Mouse (Mus musculus): ENCODE data around the gene Ttyh3.

Gene Ttyh3

GRCm38 (mm10) chr5:140652587-140652986 is 3.8 kb upstream of the Ttyh3 start:
- no peak for DNase-seq (ENCODE audit: low read depth, low spot score)

GRCm38 (mm10) chr5:140651231-140651630 is 2.4 kb upstream of the Ttyh3 start:
- DNase-seq (ENCODE audit: low read depth, low spot score), result no peak

- DNase-seq (ENCODE audit: low read depth, low spot score), result no peak
These were observed 1.1 kb upstream of the Ttyh3 start for GRCm38 (mm10) chr5:140649881-140650414.

GRCm38 (mm10) chr5:140649101-140649667 is 353 bp upstream of the Ttyh3 start:
- peak; percentile 98 for DNase-seq (ENCODE audit: low read depth, low spot score)

- DNase-seq (ENCODE audit: low read depth, low spot score), result peak; percentile 40
These were observed 861 bp downstream of the Ttyh3 start for GRCm38 (mm10) chr5:140647821-140648518.

- DNase-seq (ENCODE audit: low read depth, low spot score), result no peak
These were observed 1.6 kb downstream of the Ttyh3 start for GRCm38 (mm10) chr5:140647031-140647760.

- DNase-seq (ENCODE audit: low read depth, low spot score), result no peak
These were observed 2.7 kb downstream of the Ttyh3 start for GRCm38 (mm10) chr5:140646171-140646570.

GRCm38 (mm10) chr5:140645454-140645853 is 3.4 kb downstream of the Ttyh3 start:
- DNase-seq (ENCODE audit: low read depth, low spot score), result no peak

GRCm38 (mm10) chr5:140644702-140645201 is 4.1 kb downstream of the Ttyh3 start:
- no peak for DNase-seq (ENCODE audit: low read depth, low spot score)

- DNase-seq (ENCODE audit: low read depth, low spot score), result no peak
These were observed 4.6 kb downstream of the Ttyh3 start for GRCm38 (mm10) chr5:140644263-140644662.

GRCm38 (mm10) chr5:140642076-140642475 is 6.8 kb downstream of the Ttyh3 start:
- no peak for DNase-seq (ENCODE audit: low read depth, low spot score)

GRCm38 (mm10) chr5:140641254-140641928 is 7.4 kb downstream of the Ttyh3 start:
- DNase-seq (ENCODE audit: low read depth, low spot score), result peak; percentile 67

GRCm38 (mm10) chr5:140640812-140641211 is 8.0 kb downstream of the Ttyh3 start:
- DNase-seq (ENCODE audit: low read depth, low spot score), result no peak

GRCm38 (mm10) chr5:140639871-140640270 is 9.0 kb downstream of the Ttyh3 start:
- DNase-seq (ENCODE audit: low read depth, low spot score), result no peak

- no peak for DNase-seq (ENCODE audit: low read depth, low spot score)
These were observed 9.5 kb downstream of the Ttyh3 start for GRCm38 (mm10) chr5:140639312-140639711.

- DNase-seq (ENCODE audit: low read depth, low spot score), result no peak
These were observed 10.3 kb downstream of the Ttyh3 start for GRCm38 (mm10) chr5:140638484-140638883.

GRCm38 (mm10) chr5:140637989-140638388 is 10.8 kb downstream of the Ttyh3 start:
- no peak for DNase-seq (ENCODE audit: low read depth, low spot score)

- no peak for DNase-seq (ENCODE audit: low read depth, low spot score)
These were observed 11.8 kb downstream of the Ttyh3 start for GRCm38 (mm10) chr5:140637058-140637410.

- no peak for DNase-seq (ENCODE audit: low read depth, low spot score)
These were observed 12.3 kb downstream of the Ttyh3 start for GRCm38 (mm10) chr5:140636316-140637057.

- no peak for DNase-seq (ENCODE audit: low read depth, low spot score)
These were observed 13.8 kb downstream of the Ttyh3 start for GRCm38 (mm10) chr5:140634798-140635722.
